Mouse (Mus musculus): ENCODE data around the gene Krtap4-13.
"Not testable (repeated sequence)": the region's sequence is repeated elsewhere in the genome, so short reads cannot be mapped to it uniquely, and the experiment has no call there.

Gene Krtap4-13

GRCm38 (mm10) chr11:99809792-99810191, at the start of gene Krtap4-13:
TSS of gene Krtap4-13 (minus strand) at chr11:99809892.
- DNase-seq (ENCODE audit: low spot score), result not testable (repeated sequence)

GRCm38 (mm10) chr11:99858761-99859160, 49.1 kb upstream of the Krtap4-13 start:
- no peak for DNase-seq (ENCODE audit: low spot score)

- DNase-seq (ENCODE audit: low spot score), result no peak
Observed at GRCm38 (mm10) chr11:99857617-99858016, 47.9 kb upstream of the Krtap4-13 start, which contains the start of gene Gm11568. TSS of gene Gm11568 (plus strand) at chr11:99857917.

GRCm38 (mm10) chr11:99854121-99854520, 44.4 kb upstream of the Krtap4-13 start:
- DNase-seq (ENCODE audit: low spot score), result no peak

GRCm38 (mm10) chr11:99851508-99851907, 41.8 kb upstream of the Krtap4-13 start, which contains the start of gene Krtap4-16:
TSS of gene Krtap4-16 (minus strand) at chr11:99851608.
- no peak for DNase-seq (ENCODE audit: low spot score)

- no peak for DNase-seq (ENCODE audit: low spot score)
Observed at GRCm38 (mm10) chr11:99846746-99847145, 37.1 kb upstream of the Krtap4-13 start.

- DNase-seq (ENCODE audit: low spot score), result no peak
Observed at GRCm38 (mm10) chr11:99842185-99842584, 32.5 kb upstream of the Krtap4-13 start.

- DNase-seq (ENCODE audit: low spot score), result no peak
Observed at GRCm38 (mm10) chr11:99837966-99838365, 28.3 kb upstream of the Krtap4-13 start, which contains the start of gene 2300003K06Rik. TSS of gene 2300003K06Rik (minus strand) at chr11:99838066.

- not testable (repeated sequence) for DNase-seq (ENCODE audit: low spot score)
Observed at GRCm38 (mm10) chr11:99815566-99815965, 5.9 kb upstream of the Krtap4-13 start, which contains the start of gene Gm11564. TSS of gene Gm11564 (minus strand) at chr11:99815666.

- not testable (repeated sequence) for DNase-seq (ENCODE audit: low spot score)
Observed at GRCm38 (mm10) chr11:99804346-99804745, 5.3 kb downstream of the Krtap4-13 start, which contains the start of gene Gm11554. TSS of gene Gm11554 (minus strand) at chr11:99804446.

- DNase-seq (ENCODE audit: low spot score), result not testable (repeated sequence)
Observed at GRCm38 (mm10) chr11:99798832-99799231, 10.9 kb downstream of the Krtap4-13 start, which contains the start of gene Gm11569. TSS of gene Gm11569 (minus strand) at chr11:99798932.

GRCm38 (mm10) chr11:99793367-99793766, 16.3 kb downstream of the Krtap4-13 start, which contains the start of gene Gm11596:
TSS of gene Gm11596 (minus strand) at chr11:99793467.
- no peak for DNase-seq (ENCODE audit: low spot score)

GRCm38 (mm10) chr11:99784900-99785299, 24.8 kb downstream of the Krtap4-13 start, which contains the start of gene Krtap4-9:
TSS of gene Krtap4-9 (plus strand) at chr11:99785200.
- DNase-seq (ENCODE audit: low spot score), result not testable (repeated sequence)

- DNase-seq (ENCODE audit: low spot score), result no peak
Observed at GRCm38 (mm10) chr11:99780604-99781003, 29.1 kb downstream of the Krtap4-13 start, which contains the start of gene Krtap4-8. TSS of gene Krtap4-8 (minus strand) at chr11:99780704.

- DNase-seq (ENCODE audit: low spot score), result no peak
Observed at GRCm38 (mm10) chr11:99778401-99778800, 31.3 kb downstream of the Krtap4-13 start.

- DNase-seq (ENCODE audit: low spot score), result not testable (repeated sequence)
Observed at GRCm38 (mm10) chr11:99772813-99773212, 36.9 kb downstream of the Krtap4-13 start, which contains the start of gene Gm11595. TSS of gene Gm11595 (minus strand) at chr11:99772913.

GRCm38 (mm10) chr11:99768410-99768809, 41.3 kb downstream of the Krtap4-13 start:
- DNase-seq (ENCODE audit: low spot score), result no peak

Data from T-cell, adult 2 months (primary cell).